Mouse (Mus musculus) frontal cortex, postnatal 10 days (tissue): ENCODE measurements around the gene Zfp646.

Source experiments
- DNase-seq, 2 experiments: peaks; one replicate each; pipeline ENCODE4 v3.0.0; 2022; ENCODE audit warnings: low spot score in 2 of 2, mixed read lengths in 1 of 2

Gene Zfp646

DNA sequence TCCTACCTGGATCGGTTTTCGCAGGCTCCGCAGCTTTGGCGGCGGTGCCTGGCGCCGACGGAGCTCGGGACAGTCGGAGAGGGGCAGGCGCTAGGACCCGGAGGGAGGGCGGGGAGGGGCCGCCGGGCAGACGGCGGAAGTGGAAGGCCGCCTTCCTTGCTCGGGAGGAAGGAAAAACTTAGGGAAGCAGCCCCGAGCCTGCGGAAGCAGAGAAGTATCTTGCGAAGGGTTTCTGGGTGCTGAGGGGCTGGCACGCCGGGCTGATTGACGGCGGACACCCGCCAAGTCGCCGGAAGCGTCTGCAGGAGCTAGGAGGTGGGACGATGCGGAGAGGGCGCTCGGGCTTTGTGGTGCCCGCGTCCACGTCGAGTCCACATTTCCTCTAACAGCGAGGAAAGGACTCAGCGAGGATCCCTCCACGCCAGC, at the start of gene Zfp646:
Gene Zfp646, plus strand, starts transcription at position 181 of the 426 bp plus-strand sequence.
- DNase-seq, result peak in 1 of 2 experiments; percentile 55

- DNase-seq, result no peak
Observed at GRCm38 (mm10) chr7:127835550-127835949, 40.5 kb upstream of the Zfp646 start.

DNA sequence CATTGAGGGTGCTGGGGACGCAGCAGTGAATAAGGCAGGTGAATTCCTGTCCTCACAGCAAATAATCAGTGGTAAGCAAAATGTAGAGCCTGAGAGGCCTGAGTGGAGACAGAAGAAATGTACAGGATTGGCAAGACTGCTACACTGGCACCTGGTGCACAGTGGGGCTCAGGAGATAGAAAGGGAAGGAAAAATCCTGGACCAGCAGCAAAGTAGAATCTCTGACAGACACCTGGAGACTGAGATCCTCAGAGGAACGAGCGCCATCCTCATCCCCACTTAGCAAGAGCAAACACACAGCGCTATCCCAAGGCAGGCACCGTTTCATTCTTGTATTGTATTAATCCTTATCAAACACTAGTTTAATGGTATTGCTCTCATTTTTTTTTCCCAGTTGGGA, 38.5 kb upstream of the Zfp646 start:
- no peak for DNase-seq

GRCm38 (mm10) chr7:127837878-127838277, 38.1 kb upstream of the Zfp646 start:
- peak in 1 of 2 experiments; percentile 4 for DNase-seq

GRCm38 (mm10) chr7:127840031-127840430, 36.0 kb upstream of the Zfp646 start:
- DNase-seq, result peak in 1 of 2 experiments; percentile 4

DNA sequence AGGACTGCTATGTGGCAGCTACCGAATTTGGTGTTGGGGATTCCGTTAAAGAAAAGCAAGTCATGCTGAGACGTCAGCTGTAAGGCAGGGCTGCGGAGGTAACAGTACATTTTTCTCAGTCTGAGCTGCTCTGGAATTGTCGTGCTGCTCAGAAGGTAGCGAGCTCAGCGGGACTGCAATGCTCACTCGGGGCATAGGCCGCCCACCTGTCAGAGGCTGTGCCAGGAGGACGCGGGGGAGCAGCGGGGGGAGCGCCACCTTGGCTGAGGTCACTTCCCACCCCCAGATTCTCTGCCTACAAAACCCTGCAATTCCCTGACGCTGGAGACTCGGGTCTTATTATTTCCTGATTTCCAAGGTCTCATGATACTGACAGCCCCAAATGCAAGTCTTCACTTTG, 35.1 kb upstream of the Zfp646 start:
- peak; percentile 66 to 78 for DNase-seq

- DNase-seq, result peak; percentile 96 to 98
Observed at GRCm38 (mm10) chr7:127841340-127842000, 34.6 kb upstream of the Zfp646 start.

DNA sequence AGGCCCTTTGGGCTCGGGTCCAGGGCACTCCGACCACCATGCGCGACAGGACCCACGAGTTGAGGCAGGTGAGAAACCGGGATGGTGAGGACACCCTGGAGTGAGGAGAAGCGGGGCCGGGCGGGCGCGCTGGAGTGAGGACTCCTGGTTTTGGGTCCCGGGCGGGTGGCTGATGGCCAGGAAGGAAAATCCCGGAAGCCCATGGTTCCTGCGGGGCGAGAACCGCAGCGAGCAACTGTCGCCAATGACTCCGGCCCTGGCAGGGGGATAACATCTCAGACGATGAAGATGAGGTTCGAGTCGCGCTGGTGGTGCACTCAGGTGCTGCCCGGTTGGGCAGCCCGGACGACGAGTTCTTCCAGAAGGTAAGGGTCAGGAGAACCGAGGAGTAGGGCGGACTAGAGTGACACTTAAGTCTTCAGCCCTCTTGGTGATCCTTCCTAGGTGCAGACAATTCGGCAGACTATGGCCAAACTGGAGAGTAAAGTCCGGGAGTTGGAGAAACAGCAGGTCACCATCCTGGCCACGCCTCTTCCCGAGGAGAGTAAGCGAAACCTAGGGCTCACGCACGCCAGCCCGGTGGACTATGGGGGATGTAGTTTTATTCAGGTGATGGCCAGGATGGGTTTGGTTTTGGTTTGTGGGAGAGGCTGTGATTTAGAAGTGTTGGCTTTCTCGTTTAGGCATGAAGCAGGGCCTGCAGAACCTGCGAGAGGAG, 33.9 kb upstream of the Zfp646 start:
- DNase-seq, result peak; percentile 63 to 76

DNA sequence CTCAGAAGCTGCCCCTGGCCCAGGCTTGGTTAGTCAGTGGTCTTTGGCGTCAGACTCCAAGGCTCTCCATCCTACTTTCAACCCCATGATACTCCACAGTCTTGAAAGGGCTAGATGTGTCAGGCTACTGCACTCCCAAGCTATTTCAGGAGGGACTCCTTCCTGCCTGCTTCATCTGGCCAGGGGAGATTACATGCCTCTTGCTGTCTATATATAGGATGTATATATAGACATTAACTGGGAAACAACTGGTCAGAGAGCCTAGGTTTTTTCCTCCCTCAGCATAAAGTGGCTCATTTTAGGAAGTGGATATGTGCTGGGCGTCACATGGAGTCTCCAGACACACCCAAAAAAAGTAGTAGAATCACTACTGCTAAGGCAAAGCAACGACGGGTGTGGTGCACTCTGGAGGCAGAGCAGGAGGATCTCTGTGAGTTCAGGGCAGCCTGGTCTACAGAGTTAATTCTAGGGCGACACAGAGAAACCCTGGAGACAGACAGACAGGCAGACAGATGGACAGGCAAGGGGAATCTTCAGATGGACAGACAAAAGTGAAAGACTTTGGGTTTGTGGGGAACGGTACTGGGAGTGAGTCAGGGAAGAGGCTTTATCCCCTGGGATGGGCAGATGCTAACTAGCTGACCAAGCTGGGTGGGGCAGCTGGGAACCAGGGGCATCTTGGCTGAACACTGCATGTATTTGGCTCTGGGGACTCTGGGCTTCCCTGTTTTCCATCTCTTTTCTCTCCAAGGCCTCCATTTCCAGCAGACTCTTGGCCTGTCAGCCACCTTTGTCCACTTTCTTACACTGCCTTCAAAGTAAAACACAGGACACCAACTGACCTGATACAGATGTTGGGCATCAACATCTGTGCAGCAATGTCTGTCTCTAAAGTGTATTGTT, 25.8 kb upstream of the Zfp646 start:
- no peak for DNase-seq

- DNase-seq, result no peak
Observed at GRCm38 (mm10) chr7:127850906-127851305, 25.1 kb upstream of the Zfp646 start.

- DNase-seq, result no peak
Observed at GRCm38 (mm10) chr7:127858258-127858657, 17.8 kb upstream of the Zfp646 start.

DNA sequence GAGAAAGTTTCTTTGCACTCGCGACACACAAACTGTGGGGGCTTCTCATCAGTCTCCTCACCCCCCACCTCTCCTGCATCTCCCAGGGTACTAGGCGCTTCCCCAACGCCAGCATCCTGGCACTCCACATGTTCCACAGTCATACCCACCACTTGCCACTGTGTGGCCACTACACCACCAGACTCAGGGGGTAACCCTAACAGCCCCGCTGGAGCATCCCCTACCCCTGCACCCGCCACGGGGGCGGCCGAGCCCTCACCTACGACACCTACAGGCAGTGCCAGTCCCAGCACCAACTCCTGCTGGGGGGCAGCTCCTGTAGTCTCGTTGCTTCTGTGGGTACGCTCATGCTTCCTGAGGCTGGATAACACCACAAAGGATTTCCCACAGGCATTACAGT, 9.6 kb upstream of the Zfp646 start:
- DNase-seq, result no peak

DNA sequence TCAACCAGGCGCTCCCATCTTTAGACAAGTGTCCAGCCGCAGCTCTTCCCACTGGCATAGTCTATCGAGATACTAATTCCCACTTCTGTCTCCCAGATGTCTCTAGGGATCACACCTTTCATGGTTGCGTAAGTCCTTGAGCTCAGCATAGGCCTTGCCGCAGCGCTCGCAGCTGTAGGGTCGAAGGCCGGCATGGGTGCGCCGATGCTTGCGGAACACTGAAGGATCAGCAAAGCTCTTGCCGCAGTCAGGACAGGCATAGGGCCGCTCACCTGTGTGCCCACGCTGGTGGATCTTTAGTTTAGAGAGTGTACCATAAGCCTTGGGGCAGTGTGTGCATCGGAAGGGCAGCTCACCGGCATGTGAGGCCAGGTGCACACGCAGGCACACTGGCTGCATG, 8.4 kb upstream of the Zfp646 start:
- no peak for DNase-seq

DNA sequence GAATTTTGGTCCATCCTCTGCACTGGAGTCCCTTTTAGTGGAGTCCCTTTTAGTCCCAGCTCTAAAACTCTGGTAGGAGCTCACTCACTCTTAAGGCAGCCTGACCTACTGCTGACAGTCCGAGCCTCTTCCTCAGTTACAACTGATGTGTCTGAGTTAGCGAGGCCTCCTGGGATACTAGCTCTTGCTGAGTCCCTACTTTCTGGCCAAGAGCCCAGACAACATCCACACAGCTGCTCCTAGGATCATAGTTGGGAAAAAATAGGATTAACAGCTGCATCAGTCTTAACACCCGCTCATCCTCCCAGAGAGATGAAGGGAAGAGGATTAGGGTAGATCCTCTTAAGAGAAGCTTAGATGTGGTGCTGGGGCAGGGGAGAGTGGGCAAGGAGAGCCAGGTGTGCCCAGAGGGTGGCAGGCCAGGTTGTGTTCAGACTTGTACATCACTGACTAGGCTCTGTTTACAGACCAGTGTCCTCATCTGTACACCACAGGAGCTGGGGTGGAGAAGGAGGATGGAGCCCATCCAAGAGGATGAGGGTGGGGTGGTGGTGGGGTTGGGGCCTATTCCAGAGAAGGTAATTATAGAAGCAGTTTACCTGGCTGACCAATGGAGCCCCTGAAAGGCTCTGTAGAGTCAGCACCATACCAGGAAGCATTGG, 6.7 kb upstream of the Zfp646 start:
- DNase-seq, result no peak

DNA sequence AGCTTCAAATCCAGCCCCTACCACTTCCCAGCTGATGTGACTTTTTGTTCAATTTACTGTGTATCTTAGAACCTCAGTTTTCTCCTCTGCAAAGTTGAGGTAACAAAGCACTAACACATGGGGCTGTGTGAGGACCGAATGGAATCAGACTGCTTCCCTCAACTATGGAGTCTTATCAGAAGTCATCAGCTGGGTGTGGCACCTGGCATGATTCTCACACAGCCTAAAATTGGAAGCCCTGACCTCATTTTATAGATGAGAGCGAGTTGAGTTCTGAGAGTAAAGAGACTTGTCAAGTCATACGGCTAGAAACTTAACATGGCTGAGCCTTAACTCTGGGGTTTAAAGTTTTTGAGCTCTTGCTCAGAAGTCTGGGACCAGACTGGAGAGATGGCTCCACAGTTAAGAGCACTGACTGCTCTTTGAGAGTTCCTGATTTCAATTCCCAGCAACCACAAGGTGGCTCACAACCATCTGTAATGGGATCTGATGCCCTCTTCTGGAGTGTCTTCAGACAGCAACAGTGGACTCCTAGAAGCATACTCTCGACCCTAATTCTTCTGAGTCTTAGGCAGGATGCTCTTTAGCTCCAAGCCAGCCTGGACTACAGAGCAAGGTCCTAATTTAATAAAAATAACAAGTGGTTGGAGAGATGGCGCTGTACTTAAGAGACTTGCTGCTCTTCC, 5.7 kb upstream of the Zfp646 start:
- DNase-seq, result no peak

DNA sequence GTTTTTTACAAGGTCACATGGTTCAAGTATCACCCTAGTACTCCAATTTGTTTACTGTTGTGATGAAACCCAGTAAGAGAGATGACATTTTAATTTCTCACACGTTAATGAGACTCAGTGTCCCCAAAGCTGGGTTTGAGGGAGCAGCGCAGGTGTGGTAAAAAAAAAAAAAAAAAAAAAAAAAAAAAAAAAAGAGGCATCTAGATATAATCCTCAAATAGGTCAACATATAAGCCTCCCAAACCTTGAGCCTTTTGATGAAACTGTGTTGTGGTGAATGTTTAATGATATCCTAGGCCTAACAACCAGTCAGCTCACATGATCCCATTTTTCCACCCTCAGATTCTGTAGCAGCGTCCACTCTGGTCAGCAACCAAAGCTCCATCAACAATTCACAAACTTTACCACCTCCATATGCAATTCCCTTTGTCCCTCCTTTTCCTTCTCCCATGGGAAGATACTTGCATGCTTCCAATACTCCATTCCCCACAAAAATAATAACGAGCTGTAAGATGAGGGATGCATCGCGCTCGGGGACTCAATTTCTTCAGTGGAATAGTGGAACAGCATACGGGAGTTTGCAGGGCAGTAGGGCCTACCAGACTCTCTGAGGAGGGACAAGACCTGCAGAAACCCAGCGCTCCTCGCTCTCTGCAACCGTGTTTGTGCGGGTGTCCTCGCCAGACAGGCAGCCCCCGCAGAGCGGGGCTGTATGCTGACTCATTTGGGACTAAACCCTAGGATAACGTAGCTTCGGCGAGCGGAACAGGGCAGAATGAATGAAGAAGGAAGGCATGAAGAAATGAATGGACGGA, 1.0 kb upstream of the Zfp646 start:
- no peak for DNase-seq

DNA sequence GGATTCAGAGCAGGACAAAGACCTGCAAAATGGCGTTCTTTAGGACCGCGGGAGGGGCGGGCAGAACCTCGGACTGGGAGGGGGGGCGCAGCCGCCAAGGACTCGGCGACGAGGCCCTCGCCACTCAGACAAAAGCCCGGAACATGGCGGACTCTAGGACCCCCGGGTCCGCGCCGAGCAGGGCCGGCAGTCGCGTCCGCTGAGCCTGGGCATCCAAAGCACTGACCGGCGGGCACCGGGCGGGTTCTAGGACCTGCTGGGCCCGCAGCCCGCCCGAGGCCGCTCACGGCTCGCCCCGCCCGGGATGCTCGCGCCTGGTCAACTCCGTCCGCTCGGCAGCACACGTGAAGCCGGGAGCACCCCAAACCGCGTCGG, 407 bp upstream of the Zfp646 start:
- peak; percentile 93 to 94 for DNase-seq

DNA sequence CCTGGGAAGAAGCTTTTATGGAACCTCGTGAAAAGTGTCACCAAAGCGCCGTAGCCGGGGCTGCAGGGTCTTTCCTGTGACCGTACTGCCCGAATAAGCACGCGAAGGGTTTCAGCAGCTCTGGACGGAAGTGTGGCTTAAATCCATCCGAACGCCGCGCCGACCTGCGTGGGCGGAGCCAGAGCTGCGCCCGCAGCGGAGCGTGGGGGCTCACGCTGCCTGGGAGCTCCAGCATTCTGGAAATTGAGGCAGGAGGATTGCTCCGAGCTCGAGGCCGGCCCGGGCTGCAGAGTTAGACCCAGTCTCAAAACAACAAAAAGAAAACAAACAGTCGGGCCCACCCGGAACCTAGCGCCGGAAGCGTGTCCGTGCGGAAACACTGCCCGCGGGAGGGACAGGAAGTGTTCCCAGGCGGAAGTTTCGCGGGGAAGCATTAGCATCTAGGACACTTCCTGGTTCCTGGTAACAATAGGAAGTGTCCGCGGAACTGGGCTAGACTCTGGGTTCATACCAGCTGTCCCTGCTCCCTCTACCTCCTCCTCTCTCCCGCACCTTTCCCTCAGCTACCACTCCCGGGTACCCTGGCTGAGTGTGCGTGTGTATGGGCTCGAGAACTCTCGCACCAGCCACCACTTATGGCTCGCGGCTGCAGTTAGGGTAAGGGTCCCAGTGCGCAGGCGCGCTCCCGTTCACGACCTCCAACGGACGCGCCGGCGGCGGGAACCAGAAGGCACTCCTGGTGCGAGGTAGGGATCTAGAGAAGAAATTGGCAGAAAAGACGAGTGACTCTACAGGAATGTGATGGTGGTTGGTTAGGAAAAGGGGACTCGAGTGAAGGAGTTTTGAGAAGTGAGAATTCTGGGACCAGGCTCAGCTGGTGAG, 687 bp downstream of the Zfp646 start, which contains the start of gene Zfp668:
Gene Zfp668, minus strand, starts transcription at position 362 of the 882 bp plus-strand sequence.
- DNase-seq, result peak; percentile 84 to 88

GRCm38 (mm10) chr7:127879301-127879700, 3.3 kb downstream of the Zfp646 start:
- no peak for DNase-seq
